Mouse (Mus musculus): ENCODE measurements around the gene Xrcc1.

Gene Xrcc1

GRCm38 (mm10) chr7:24529580-24529979, 16.5 kb upstream of the Xrcc1 start:
- DNase-seq (ENCODE audit: low spot score) = no peak

GRCm38 (mm10) chr7:24530062-24530931, 15.8 kb upstream of the Xrcc1 start, which contains the start of gene Irgq:
Irgq (plus strand) TSS chr7:24530689.
- DNase-seq (ENCODE audit: low spot score) = peak; percentile 99

- peak; percentile 63 for DNase-seq (ENCODE audit: low spot score)
Observed at GRCm38 (mm10) chr7:24531211-24531971, 14.7 kb upstream of the Xrcc1 start.

GRCm38 (mm10) chr7:24533031-24533571, 13.0 kb upstream of the Xrcc1 start:
- DNase-seq (ENCODE audit: low spot score) = no peak

- no peak for DNase-seq (ENCODE audit: low spot score)
Observed at GRCm38 (mm10) chr7:24533806-24534205, 12.3 kb upstream of the Xrcc1 start.

GRCm38 (mm10) chr7:24534301-24534700, 11.8 kb upstream of the Xrcc1 start:
- no peak for DNase-seq (ENCODE audit: low spot score)

- no peak for DNase-seq (ENCODE audit: low spot score)
Observed at GRCm38 (mm10) chr7:24537081-24537480, 9.0 kb upstream of the Xrcc1 start.

GRCm38 (mm10) chr7:24537591-24537990, 8.5 kb upstream of the Xrcc1 start:
- DNase-seq (ENCODE audit: low spot score) = no peak

GRCm38 (mm10) chr7:24538154-24538553, 7.9 kb upstream of the Xrcc1 start:
- DNase-seq (ENCODE audit: low spot score) = no peak

GRCm38 (mm10) chr7:24538701-24539100, 7.4 kb upstream of the Xrcc1 start:
- DNase-seq (ENCODE audit: low spot score) = no peak

GRCm38 (mm10) chr7:24539686-24540085, 6.4 kb upstream of the Xrcc1 start:
- no peak for DNase-seq (ENCODE audit: low spot score)

GRCm38 (mm10) chr7:24544506-24544905, 1.6 kb upstream of the Xrcc1 start:
- DNase-seq (ENCODE audit: low spot score) = no peak

GRCm38 (mm10) chr7:24546634-24547389, 723 bp downstream of the Xrcc1 start:
- peak; percentile 99 for DNase-seq (ENCODE audit: low spot score)

GRCm38 (mm10) chr7:24547534-24548036, 1.5 kb downstream of the Xrcc1 start:
- DNase-seq (ENCODE audit: low spot score) = no peak

- DNase-seq (ENCODE audit: low spot score) = no peak
Observed at GRCm38 (mm10) chr7:24551985-24552759, 6.1 kb downstream of the Xrcc1 start.

GRCm38 (mm10) chr7:24555786-24556185, 9.7 kb downstream of the Xrcc1 start:
- DNase-seq (ENCODE audit: low spot score) = no peak

- DNase-seq (ENCODE audit: low spot score) = no peak
Observed at GRCm38 (mm10) chr7:24561450-24561849, 15.4 kb downstream of the Xrcc1 start.

GRCm38 (mm10) chr7:24563191-24563836, 17.2 kb downstream of the Xrcc1 start:
- no peak for DNase-seq (ENCODE audit: low spot score)

- no peak for DNase-seq (ENCODE audit: low spot score)
Observed at GRCm38 (mm10) chr7:24563837-24564206, 17.7 kb downstream of the Xrcc1 start.

GRCm38 (mm10) chr7:24564607-24565265, 18.6 kb downstream of the Xrcc1 start:
- DNase-seq (ENCODE audit: low spot score) = peak; percentile 76

Measured in T-cell, adult 2 months (primary cell).